Mouse (Mus musculus) lung, postnatal 0 days (tissue): ENCODE results near the gene Zfp369.

ENCODE experiments used
- CTCF ChIP-seq: IDR thresholded peaks from 2 replicates; pipeline ENCODE4 v1.5.1; 2016; ENCODE audit warnings: antibody characterized with exemption, mild to moderate bottlenecking
- EP300 ChIP-seq: IDR thresholded peaks from 2 replicates; pipeline ENCODE4 v1.6.1; 2016; ENCODE audit warnings: antibody characterized with exemption, mild to moderate bottlenecking, control low read depth

- TF ChIP-seq CTCF (no peak), EP300 (no peak)
Measured at GRCm38 (mm10) chr13:65259239-65259638, 19.4 kb upstream of the Zfp369 start, which contains the start of gene Gm10775.
